Mouse (Mus musculus): ENCODE data around the gene Snx27. TPM values are rescaled to one million over a fixed set of nuclear protein-coding genes. Genes with fewer than 3 reads are reported as not detected.

Gene Snx27
- total RNA-seq, 2 experiments from 2014 or later = 23.8 to 25.1 TPM

Other genes starting within 250 kb of the Snx27 start
- under 1 TPM in 1 of 2 experiments, not detected in 1; 0.16 TPM for gene Them5, start 240.6 kb downstream of the Snx27 start, total RNA-seq (2021)
- gene C2cd4d, start 220.3 kb downstream of the Snx27 start, total RNA-seq (2021) = under 1 TPM; 0.18 to 0.31 TPM
- gene Rorc, start 209.9 kb downstream of the Snx27 start, total RNA-seq (2021) = 10 to 100 TPM; 15.8 to 22.8 TPM
- gene Lingo4, start 184.2 kb downstream of the Snx27 start, total RNA-seq (2021) = under 1 TPM; 0.06 to 0.11 TPM
- gene Tdrkh, start 169.4 kb downstream of the Snx27 start, total RNA-seq (2021) = 1 to 10 TPM; 3.5 to 4.8 TPM
- 10 to 100 TPM; 40.4 to 47.1 TPM for gene Mrpl9, start 139.4 kb downstream of the Snx27 start, total RNA-seq (2021)
- gene Oaz3, start 138.8 kb downstream of the Snx27 start, total RNA-seq (2021) = not detected
- not detected for gene Celf3, start 104.4 kb downstream of the Snx27 start, total RNA-seq (2021)
- gene Riiad1, start 102.4 kb downstream of the Snx27 start, total RNA-seq (2021) = 1 to 10 TPM; 3.0 to 3.8 TPM
- gene Gm10972, start 60.4 kb upstream of the Snx27 start, total RNA-seq (2021) = not detected
- 1 to 10 TPM in 1 of 2 experiments, under 1 TPM in 1; 0.98 to 1.4 TPM for gene Tuft1, start 76.2 kb upstream of the Snx27 start, total RNA-seq (2021)
- 1 to 10 TPM in 1 of 2 experiments, under 1 TPM in 1; 0.78 to 1.7 TPM for gene Selenbp2, start 110.8 kb upstream of the Snx27 start, total RNA-seq (2021)
- under 1 TPM; 0.11 to 0.16 TPM for gene Cgn, start 203.8 kb upstream of the Snx27 start, total RNA-seq (2021)

Data from gastrocnemius, postnatal 14 days (tissue).